Mouse (Mus musculus) MEL (cell line): Measurements from ENCODE around the gene Gm49673.
"Not testable (repeated sequence)": the region's sequence is repeated elsewhere in the genome, so short reads cannot be mapped to it uniquely, and the experiment has no call there.

ENCODE experiments used
- CHD2 ChIP-seq: IDR thresholded peaks from 2 replicates; pipeline ENCODE4 v1.6.1; 2011; ENCODE audit warnings: low read length, improper control_type of control experiment
- CTCF ChIP-seq, 3 experiments: IDR thresholded peaks in 2 of 3; conservative IDR thresholded peaks in 1 of 3; 2 replicates each; pipeline ENCODE4 v1.5.1; 2011 to 2012; ENCODE audit warnings: low read length in 3 of 3, low read depth in 2 of 3, mild to moderate bottlenecking in 2 of 3, improper control_type of control experiment in 1 of 3, inconsistent platforms in 1 of 3, mixed read lengths in 1 of 3, moderate library complexity in 1 of 3; ENCODE audit not compliant: control insufficient read depth in 1 of 3, insufficient read depth in 1 of 3, poor library complexity in 1 of 3, severe bottlenecking in 1 of 3
- E2F4 ChIP-seq: IDR thresholded peaks from 2 replicates; pipeline ENCODE4 v1.6.1; 2011; ENCODE audit warnings: low read depth, low read length, improper control_type of control experiment, borderline replicate concordance
- ELF1 ChIP-seq: IDR thresholded peaks from 2 replicates; pipeline ENCODE4 v1.6.1; 2014; ENCODE audit warnings: low read depth, mild to moderate bottlenecking, inconsistent platforms, low read length, improper control_type of control experiment, moderate library complexity
- EP300 ChIP-seq, 2 experiments: IDR thresholded peaks; 2 replicates each; pipeline ENCODE4 v1.6.1; 2011; ENCODE audit warnings: improper control_type of control experiment in 2 of 2, low read length in 2 of 2, low read depth in 1 of 2, mild to moderate bottlenecking in 1 of 2
- GATA1 ChIP-seq: IDR thresholded peaks from 2 replicates; pipeline ENCODE4 v1.6.1; 2011; ENCODE audit warnings: low read depth, low read length, improper control_type of control experiment
- KAT2A ChIP-seq: conservative IDR thresholded peaks from 2 replicates; pipeline ENCODE4 v1.6.1; 2012; ENCODE audit warnings: low read depth, low read length, improper control_type of control experiment, inconsistent platforms
- MAFK ChIP-seq: IDR thresholded peaks from 2 replicates; pipeline ENCODE4 v1.6.1; 2011; ENCODE audit warnings: low read depth, mild to moderate bottlenecking, low read length, improper control_type of control experiment, borderline replicate concordance
- MAX ChIP-seq: IDR thresholded peaks from 2 replicates; pipeline ENCODE4 v1.6.1; 2011; ENCODE audit warnings: low read length, improper control_type of control experiment
- NRF1 ChIP-seq: IDR thresholded peaks from 2 replicates; pipeline ENCODE4 v1.6.1; 2014; ENCODE audit warnings: low read depth, mild to moderate bottlenecking, inconsistent platforms, low read length, improper control_type of control experiment, moderate library complexity; ENCODE audit not compliant: poor library complexity, insufficient read depth, severe bottlenecking
- POLR2A ChIP-seq, 2 experiments: IDR thresholded peaks; 2 replicates each; pipeline ENCODE4 v1.6.1; 2011 to 2012; ENCODE audit warnings: low read length in 2 of 2, mild to moderate bottlenecking in 2 of 2, control low read depth in 1 of 2, improper control_type of control experiment in 1 of 2, low read depth in 1 of 2, moderate library complexity in 1 of 2; ENCODE audit not compliant: control insufficient read depth in 1 of 2, insufficient read depth in 1 of 2, poor library complexity in 1 of 2
- POLR2AphosphoS5 ChIP-seq: IDR thresholded peaks from 2 replicates; pipeline ENCODE4 v1.6.1; 2012; ENCODE audit warnings: low read depth, borderline replicate concordance, mild to moderate bottlenecking, inconsistent platforms, low read length, moderate library complexity, mixed read lengths
- TAL1 ChIP-seq: IDR thresholded peaks from 2 replicates; pipeline ENCODE4 v1.6.1; 2012; ENCODE audit warnings: mild to moderate bottlenecking, inconsistent platforms, low read length, moderate library complexity, mixed read lengths
- ZMIZ1 ChIP-seq: IDR thresholded peaks from 2 replicates; pipeline ENCODE4 v1.6.1; 2012; ENCODE audit warnings: low read depth, mild to moderate bottlenecking, inconsistent platforms, low read length, improper control_type of control experiment, moderate library complexity

GRCm38 (mm10) chr17:8146931-8147330 is 657 bp downstream of the Gm49673 start:
- TF ChIP-seq CTCF (IDR thresholded peaks at IDR 0.05 in 2 of 3, conservative IDR thresholded peaks at IDR 0.05 in 1 of 3; ENCODE audit: control insufficient read depth in 1 of 3, insufficient read depth in 1 of 3, low read depth in 2 of 3, low read length in 3 of 3, poor library complexity in 1 of 3, severe bottlenecking in 1 of 3); TAL1; EP300 (IDR thresholded peaks at IDR 0.05; ENCODE audit: low read depth in 1 of 2, low read length in 2 of 2); POLR2A (IDR thresholded peaks at IDR 0.05; ENCODE audit: control insufficient read depth in 1 of 2, insufficient read depth in 1 of 2, low read depth in 1 of 2, low read length in 2 of 2, poor library complexity in 1 of 2); NRF1; CHD2; MAFK; MAX; ZMIZ1; GATA1; ELF1; E2F4; KAT2A; POLR2AphosphoS5: not testable (repeated sequence)
